Mouse (Mus musculus) ovary, postnatal 14 days (tissue): ENCODE measurements around the gene Psmd9.

Experiments
- DNase-seq: peaks from one replicate; pipeline ENCODE4 v3.0.0; 2022; ENCODE audit warnings: low spot score

Psmd9 gene

DNA sequence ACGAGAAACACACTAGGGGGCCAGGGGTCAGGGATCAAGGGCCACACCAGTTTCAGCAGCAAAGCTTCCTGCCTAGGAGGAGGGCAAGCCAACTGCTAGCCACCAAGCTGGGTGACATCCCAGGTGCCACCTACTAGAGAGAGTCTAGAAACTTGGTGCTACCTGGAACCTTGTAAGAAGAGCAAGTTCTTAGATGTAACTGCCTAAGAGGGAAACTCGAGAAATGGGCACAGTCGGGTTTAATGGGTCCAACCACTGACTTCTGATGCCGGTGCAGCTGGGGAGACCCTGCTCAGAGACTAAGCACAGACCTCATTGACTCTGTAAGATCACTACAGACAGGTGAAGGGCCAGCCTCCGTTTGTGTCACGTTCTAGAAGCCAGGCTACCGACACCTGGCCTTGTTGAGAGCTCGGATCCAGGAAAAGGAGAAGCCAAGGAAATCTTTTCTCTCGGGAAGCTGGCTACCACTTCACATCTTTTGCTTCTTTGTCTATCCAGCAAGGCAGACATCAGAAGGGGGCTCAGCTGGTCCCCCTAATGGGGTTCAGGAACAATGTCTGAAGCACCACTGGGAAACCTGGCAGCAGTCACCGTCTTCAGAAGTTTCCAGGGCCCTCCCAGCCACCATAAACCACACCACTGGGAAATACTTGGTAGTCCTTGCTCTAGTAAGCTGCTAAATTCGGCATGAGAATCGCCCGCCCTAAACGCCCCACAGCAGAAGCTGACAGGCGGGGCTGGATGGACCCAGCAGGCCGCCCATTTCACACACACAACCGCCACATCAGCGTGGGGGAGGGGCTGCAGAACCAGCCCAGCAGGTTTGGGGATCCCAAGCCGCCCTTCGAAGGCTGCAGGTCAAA is 31.9 kb upstream of the Psmd9 start:
- DNase-seq, result no peak

DNA sequence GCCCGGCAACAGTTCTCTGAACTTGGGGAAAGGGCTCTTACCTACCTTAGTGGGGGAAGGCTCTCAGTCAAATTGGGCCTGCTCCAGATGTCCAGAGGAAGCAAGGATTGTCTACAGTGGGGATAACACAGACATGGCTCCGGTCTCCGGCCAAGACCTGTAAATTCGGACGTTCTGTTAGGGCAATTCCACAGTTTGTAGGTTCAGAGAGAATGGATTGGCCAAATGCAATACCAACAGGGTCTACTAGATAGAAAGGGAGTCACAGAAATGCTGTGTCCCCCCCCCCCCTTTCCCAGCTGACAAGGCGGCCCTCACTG is 31.3 kb upstream of the Psmd9 start:
- DNase-seq, result no peak

DNA sequence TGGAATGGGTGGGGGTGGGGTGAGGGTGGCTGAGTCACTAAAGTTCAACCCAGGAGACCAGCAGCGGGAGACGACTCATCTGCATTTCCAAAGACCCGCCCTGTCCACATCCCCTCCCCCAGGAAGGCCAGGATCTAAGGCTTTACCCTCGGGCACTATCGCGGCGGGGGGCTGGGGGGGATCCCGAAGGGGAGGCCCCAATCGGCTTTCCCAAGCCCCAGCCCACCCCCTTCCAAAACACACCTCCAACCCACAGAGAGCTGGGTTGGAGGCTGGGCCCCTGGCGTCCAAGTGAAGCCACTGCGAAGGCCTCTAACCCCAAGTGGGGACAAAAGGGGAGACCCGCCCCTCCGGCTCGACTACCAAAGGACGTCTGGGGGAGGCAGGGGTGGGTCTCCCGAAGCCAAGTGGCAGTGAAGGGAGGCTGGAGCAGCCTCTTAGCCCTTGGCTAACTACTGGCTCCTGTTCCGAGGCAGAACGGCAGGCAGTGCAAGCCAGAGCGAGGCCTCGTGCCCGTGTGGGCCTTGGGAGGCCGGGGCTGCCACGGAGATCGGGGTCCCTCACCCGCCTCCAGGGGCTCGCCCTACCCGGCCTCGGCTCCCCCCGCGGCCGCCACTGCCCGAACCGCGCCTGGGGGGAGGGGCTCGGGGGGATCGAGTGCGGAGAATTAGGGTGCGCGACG is 30.8 kb upstream of the Psmd9 start:
- no peak for DNase-seq

DNA sequence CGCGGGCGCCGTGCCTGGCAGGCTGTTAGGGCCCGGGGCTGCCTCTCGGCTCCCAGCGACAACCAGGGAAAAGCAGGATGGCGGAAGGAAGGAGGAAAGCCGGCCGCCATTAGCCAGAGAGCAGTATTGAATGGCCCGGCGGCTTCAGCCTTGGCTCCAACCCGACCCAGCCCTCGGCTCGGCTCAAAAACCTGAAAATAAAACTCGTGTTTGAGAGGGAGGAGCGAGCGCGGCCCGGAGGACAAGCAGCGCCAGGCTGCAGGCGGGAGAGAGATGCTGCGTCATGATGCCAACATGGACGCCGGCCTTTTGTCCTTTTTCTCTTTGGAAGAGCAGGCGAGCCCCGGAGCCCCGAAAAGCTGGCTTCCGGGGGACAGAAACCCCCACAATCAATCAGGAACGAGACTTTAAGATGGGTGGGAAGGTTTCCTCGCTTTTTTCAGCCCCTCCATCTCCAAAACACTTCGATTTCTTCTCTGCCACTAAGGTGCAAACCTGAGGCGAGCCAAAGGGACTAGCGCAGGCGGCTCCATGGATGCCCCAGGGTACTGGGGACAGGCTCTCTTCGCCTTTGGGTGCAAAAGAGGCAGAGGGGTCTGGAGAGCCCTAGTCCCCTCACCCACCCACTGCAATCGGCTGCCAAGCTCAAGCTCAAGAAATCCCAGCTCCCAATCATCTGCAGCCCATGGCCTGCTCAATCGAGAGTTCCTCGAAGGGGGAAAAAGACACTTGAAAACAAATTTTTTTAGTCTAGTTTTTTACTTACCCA is 30.1 kb upstream of the Psmd9 start:
- DNase-seq, result no peak

DNA sequence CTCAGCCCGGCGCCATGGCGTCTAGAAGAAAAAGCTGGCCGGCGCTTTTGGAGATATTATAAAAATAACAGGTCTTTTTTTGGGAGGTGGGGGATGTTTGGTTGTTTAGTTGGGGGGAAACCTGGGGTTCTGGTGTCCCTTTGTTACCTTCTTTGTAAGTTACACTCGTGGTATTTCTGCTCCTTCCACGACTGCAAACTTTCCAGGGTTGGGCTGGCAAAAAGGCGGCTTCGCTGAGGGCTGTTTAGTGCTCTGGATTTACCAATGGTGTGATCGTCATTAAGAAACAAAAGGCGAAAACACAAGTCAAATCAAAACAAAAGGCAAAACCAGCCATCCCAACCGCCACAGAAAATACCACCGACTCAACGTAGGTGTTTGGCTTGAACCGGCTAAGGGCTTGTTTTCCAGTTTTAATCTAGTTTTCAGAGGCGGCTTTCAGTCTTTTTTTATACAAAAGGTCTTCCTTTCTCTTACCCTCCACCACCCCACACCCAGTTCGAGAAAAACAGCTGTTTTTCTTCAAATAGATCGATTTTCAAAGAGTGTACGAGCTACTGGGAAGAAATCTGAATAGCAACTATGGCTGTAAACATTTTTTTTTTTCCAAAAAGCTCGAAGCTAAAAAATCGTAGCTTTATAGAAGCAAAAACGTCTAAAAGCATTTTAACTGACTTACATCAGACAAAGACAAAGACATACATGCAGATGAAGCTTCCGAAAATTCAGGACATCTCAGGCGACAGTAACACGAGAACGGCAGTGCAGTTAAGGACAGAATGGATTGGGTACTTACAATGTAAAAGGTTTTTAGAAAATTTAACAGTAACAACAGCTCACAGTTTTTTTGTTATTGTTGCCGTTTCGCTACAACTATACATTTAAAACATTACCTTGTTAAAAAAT is 29.2 kb upstream of the Psmd9 start:
- DNase-seq, result no peak

DNA sequence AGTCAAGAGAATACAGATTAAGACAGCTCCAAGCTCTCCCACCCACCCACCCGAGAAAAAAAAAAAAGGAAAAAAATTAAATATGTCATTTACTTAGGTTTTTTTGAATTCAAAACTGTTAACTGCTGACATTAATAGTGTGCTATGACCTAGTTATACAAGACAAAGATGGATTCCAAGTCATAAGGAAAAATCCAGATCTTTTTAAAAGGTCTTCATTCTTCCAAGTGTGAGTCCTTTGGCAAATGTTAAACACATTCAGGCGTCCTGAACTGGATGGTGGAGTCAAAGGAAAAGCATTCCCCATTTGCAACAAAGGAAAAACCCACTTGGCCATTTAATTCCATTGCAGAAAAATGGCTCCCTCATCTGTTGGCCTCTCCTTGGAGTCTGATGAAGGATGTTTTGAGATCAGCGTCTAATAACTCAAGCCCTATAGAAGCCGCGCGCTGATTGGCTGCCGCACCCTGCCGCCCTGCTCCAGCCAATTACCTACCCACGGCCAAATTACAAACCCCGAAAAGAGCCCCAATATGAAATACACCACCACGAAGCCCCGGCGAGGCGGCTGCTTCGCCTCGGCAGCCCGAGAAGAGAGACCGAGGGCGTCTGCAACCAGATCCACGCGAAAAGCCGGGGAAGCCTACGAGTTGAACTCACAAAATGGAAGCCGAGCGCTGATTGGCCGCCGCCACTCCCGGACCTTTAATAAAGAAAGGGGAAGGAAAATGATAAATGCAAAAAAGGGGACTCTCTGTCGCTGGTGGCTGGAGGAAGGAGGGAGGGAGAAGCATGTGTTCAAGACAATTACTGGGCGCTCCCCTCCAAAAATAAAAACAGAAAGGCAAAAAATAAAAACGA is 28.3 kb upstream of the Psmd9 start:
- peak; percentile 89 for DNase-seq

DNA sequence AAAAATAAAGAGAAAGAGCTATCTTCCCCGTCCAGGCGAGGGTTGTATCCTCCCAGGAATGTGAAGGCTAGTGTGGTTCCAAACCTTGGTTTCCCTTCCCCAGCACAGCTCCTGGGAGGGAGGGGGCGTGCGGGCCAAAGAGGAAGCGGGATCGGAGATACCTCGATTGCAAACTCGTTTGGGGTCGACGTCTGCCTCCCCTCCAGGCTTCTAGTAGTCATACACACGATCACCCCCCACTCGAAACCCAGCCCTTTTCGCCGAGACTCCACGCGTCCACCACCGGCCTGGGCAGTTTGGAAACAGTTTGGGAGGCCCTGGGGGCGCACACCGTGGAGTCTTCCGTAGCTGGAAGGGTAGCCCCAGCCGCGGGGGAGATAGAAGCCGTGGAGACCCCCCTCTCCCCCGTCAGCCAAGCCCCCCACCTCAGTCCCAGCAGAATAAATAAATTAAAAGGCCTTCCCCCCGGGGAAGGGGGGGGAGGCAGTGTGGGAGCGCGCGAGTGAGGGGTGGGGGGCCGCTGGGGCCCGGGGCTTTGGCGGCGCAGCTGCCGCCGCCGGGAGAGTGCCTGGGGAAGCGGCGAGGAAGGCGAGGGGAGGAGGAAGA is 27.6 kb upstream of the Psmd9 start:
- DNase-seq, result no peak

DNA sequence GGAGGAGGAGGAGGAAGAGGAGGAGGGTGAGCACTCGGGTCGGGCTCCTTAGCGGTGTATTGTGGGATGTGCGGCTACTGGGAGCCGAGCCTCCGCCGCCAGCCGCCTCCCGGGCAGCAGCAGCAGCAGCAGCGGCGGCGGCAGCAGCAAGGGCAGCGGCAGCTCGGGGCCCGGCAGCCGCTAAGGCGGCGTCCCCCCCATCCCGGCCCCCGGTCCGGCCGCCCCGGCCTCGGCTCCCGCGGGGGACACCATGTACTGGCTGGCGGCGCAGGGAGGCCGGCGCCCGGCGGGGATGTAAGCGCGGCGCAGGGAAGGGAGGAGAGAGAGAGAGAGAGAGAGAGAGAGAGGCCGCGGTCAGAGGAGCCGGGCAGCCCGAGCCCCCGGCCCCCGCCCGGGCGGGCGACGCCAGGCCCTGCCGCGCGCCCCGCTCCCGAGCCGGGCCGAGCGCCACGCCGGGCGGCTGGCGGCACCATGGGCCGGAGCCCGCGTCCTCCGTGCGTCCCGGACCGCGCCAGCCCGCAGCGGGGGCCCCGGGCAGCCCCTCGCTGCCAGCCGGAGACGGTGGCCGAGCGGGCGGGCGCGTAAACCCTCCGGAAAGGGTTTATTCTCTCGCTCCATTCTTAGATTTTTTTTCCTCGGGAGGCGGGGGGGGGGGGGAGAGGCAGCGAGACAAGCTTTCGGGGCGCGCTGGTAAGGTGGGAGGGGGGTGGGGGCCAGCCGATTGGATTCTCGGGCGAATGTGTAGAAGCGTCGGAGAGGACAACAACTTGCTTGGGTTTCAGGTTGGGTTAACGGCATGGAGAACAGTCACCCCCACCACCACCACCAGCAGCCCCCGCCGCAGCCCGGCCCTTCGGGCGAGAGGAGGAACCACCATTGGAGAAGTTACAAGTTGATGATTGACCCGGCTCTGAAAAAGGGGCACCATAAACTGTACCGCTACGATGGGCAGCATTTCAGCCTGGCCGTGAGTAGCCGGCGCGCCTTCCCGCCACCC is 26.8 kb upstream of the Psmd9 start, which contains the start of gene Setd1b:
TSS of gene Setd1b (plus strand) at position 33 of the 997 bp plus-strand sequence.
- no peak for DNase-seq

DNA sequence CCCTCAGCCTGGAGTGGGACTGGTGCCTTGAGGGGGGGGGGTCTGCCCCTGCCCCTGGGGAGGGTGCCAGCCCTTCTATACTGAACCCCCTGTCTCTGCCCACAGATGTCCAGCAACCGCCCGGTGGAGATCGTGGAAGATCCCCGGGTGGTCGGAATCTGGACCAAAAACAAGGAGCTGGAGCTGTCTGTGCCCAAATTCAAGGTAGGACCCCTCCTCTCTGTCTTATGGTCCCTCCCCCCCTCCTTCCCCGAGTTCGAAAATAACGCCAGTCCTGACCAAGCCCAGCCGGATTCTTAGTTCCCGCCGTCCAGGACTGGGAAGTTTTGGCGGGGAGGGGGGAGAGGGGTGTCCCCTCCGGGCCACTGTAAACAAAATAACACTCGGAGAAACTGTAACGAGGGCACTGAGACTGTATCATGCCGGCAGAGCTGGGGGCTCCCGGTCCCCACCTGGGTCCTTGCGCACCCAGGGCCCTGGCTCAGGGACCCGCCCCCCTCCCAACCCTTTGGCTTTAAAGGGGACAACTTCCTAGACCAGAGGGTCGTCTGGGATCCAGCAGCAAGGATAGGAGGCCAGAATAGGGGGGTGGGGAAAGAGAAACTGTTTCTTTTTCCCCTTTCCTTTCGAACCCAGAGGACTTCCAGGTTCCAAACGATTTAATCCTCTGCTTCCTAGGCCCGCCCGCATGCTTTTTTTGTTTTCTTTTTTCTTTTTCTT is 25.8 kb upstream of the Psmd9 start:
- DNase-seq, result no peak

DNA sequence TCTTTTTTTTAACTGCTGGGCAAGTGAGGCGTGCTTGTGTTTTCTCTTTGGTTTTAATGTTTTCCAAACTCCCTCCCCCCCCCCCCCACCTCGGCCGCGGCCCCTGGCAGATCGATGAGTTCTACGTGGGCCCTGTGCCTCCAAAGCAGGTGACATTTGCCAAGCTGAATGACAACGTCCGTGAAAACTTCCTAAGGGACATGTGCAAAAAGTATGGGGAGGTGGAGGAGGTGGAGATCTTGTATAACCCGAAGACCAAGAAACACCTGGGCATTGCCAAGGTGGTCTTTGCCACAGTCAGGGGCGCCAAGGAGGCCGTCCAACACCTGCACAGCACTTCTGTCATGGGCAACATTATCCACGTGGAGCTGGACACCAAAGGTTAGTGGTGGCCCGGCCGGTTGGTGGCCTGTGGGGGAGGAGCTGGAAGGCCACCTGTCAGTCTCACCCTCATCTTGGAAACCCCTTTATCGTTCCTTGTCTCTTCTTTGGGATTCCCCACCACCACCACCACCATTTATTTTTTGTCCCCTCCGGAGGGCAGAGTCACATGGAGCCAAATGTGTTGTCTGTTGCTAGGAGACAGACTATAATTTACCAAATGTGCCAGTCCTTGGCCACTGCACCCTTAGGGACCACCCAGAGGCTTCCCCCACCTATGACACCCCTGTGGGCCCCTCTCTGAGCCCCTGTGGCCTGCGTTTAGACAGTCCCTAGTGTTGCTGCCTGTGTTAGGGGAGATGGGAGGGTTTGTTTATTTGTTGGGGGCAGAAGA is 25.1 kb upstream of the Psmd9 start:
- no peak for DNase-seq

DNA sequence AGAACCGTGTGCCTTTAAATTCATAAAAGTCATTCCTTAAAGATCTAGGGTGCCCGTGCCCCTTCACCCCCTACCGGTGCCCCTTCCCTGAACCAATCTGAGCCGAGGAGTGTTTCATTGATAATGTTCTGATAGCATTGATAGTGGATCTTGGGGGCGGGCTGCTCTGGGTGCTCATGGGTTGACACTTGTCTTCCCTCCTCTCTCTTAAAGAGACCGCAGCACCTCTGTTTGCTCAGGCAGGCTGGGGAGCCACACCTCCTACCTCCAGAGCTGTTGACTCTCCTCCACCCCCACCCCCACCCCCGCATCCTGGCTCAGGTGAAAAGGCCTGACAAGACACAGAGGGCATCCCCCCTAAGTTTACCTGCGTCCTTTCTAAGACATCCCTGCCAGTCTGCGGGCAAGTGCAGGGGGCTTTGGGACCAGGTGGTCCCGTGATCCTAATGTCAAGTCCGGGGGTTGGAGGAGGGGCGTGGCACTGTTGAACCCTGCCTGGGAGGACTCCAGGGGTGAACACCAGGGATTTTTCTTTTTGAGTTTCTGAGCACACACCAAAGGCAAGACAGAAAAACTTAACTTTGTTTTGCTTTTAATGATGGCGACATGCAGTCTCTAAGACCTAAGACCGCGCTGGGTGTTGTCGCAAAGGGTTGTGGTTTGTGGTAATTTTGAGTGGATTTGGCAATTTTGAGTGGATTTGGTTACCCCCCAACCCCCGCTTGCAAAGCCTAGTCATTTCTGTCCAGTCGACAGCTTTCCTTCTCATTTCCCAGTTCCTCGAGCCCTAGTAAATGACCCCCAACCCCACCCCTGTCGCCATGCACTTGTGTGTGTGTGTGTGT is 24.2 kb upstream of the Psmd9 start:
- no peak for DNase-seq

DNA sequence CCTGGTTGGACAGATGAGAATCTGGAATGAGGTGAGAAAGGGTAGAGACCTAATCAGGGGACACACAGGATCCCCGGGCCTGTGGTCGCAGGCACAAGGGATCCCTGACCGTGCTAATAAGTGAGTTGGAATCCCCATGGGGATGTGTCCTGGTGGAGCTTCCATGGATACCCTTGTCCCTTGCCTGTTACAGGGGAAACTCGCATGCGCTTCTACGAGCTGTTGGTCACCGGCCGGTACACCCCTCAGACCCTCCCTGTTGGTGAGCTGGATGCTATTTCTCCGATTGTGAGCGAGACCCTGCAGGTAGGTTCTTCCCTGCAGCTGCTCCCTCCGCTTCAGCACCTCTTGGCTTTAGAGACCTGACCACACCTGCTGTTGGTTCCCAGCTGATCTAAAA is 22.9 kb upstream of the Psmd9 start:
- DNase-seq, result no peak

DNA sequence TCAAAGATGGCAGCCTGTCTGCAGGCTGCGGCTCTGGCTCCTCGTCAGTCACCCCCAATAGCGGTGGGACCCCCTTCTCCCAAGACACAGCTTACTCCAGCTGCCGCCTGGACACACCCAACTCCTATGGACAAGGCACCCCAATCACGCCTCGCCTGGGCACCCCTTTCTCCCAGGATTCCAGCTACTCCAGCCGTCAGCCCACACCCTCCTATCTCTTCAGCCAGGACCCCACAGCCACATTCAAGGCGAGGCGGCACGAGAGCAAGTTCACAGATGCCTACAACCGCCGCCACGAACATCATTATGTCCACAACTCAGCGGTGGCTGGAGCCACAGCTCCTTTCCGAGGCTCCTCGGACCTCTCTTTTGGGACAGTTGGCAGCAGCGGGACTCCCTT is 21.6 kb upstream of the Psmd9 start:
- no peak for DNase-seq

DNA sequence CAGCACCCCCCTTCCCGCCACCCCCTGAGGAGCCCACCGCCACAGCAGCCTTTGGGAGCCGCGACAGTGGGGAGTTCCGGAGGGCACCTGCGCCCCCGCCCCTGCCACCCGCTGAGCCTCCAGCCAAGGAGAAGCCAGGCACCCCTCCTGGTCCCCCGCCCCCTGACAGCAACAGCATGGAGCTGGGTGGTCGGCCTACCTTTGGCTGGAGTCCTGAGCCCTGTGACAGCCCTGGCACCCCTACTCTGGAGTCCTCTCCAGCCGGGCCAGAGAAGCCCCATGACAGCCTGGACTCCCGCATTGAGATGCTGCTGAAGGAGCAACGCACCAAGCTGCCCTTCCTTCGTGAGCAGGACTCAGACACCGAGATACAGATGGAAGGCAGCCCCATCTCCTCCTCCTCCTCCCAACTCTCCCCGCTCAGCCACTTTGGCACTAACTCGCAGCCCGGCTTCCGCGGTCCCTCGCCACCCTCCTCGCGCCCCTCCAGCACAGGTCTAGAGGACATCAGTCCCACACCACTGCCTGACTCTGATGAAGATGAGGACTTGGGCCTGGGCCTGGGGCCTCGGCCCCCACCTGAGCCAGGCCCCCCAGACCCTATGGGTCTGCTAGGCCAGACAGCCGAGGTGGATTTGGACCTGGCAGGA is 21.0 kb upstream of the Psmd9 start:
- DNase-seq, result no peak

DNA sequence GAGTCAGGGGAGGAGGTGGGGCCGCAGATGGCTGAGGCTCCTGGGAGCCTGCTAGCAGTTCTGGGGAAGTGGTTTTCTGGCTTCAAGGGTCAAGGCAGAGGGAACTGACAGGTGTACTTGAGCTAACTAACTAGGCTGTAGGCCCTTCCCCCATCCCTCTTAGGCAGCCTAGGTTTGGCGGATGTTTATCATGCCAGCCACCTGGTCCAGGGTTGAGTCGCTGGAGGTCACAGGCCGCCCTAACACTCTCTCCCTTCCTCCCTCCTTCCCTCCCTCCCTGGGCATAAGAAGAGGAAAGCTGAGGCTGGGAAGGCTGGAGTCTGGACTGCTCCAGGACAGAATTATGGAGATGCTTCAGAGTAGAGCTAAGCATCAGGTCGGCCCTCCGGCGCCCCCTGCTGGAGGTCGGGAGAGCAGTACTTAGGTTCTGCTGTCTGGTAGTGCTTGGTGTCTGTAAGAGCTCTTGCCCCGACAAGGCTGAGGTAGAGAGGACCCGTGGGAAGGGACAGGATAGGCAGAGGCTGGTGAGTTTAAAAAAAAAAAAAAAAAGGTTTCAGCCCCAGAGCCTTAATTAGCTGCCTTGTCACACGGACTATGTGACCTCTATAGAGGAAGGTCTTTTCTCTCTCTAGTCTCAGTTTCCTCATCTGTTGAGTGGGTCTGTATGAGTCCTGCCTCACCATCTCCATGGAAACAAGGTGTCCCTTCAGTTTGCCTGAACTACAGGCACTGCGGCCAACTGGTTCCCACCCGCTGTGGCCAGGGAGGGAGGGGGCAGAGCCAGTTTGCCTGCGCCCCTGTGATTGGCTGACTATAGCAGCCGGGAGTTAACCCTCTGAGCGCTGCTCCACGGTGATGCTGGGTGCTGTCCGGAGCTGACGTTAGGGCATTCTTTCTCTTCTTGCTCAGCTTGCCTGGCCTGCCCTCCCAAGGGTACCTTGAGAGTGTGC is 19.5 kb upstream of the Psmd9 start:
- DNase-seq, result peak; percentile 89
